Mouse (Mus musculus) naive thymus-derived CD4-positive, alpha-beta T cell, adult 2 months (primary cell): ENCODE measurements around the gene Tdrd3.

Experiments
- DNase-seq: peaks from one replicate; pipeline ENCODE4 v3.0.0-alpha.2; 2011; ENCODE audit warnings: low read depth

Tdrd3 gene

DNA sequence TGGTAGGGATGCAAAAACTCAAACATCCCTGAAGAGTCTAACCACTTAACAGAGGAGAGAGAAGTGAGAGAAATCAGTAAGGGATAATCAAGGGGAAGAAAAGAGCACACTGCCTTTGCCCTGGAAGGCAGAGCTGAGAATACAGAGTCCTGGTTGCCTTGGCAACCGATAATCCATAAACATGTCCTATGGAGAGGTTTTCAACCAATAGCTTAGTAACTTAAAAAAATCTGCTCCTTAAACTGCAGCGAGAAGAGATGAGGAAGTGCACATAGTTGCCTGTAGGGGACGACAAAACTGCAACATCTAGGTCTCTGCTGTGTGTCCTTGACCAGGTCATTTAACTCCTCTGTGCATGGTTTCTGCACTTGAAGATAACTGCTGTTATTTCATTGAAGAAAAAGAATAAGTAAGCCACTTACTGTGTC lies 150.6 kb downstream of the Tdrd3 start:
- no peak for DNase-seq

DNA sequence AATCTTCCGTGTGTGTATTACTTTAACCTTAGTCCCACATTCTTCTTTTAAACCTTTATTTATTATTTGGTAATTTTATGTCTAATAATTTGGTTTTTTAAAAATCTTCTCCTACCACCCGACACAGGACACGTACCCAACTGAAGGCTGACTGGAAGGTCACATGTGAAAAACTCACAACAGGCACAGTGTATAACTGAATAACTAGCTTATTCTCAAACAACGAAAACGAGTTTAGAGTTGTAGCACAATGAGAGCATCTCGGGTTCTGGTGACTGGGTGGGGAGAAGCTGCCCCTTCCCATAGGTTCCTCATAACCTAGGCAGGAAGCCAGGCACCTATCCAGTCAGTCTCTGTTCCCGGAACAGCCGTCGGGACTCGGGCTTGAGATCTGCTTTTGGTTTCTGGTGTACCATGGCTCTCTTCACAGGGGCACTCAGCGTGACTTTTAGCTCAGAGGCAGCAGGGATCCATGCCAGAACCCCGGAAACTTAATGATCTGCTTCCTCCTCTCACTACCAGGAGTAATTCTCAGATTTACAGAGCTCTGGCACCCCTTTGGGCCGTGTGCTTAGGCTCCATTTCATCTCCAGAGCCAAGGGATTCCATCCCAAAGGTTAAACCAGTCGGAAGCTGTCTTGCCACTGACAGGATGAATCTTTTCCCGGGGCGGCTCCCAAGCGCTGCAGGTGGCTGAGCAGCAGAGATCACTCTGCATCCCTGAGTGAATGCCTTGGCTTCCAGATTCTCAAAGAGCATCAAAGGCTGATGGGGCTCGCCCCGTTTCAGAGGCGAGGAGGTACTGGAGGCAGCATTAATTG lies 151.4 kb downstream of the Tdrd3 start:
- DNase-seq, result no peak

DNA sequence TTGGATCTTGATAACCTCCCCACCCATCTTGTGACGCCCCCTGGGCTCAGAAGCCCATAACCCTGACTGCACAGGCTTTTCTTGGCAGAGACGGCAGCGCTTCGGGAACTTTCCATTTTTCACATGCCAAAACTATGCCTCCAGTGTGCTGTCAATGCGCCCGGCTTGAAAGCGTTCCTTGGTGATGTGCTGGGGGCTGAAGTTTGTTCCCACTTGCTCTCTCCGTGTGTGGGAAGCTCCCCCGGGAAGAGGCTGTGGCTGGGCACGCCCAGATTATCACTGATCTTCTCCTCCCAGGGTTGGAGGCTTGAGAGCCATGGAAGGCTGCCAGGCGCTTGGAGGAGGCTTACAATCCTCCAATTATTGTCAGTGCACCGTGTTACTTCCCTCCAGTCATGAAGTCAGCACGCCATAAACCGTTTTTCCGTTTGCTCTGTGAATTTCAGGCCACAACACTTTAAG lies 152.0 kb downstream of the Tdrd3 start:
- DNase-seq, result no peak

DNA sequence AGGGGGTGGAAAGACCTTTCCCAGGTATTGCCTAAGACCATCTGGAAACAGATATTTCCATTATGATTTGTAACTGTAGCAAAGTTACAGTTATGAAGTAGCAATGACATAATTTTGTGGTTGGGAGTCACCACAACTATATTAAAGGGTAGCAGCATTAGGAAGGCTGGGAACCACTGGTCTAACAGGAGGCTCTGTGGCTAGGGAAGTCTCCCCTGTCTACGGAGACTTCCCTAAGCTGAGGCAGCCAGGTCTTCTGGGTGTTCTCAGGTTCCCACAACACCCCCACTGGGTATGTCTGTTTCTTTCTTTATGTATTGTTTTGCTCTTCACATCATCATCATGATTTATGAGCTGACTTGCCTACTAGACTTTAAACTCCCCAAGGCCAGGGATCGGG lies 153.0 kb downstream of the Tdrd3 start:
- no peak for DNase-seq

DNA sequence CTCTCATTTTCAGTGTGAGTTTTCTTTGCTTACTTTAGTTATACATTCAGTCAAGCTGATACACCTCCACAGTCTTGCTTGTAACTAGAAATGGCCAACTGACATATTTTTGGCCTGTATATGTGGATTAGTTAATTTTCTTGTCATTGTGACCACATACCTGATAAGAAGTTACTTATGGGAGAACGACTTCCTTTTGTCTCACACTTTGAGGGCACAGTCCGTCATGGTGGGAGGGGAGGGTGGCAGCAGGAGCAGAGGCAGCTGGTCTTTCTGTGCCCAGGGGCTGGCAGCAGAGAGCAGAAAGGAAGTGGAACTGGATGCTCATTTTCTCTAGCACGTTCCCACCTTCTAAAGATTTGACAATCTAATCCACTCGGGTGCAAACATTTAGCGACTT lies 156.0 kb downstream of the Tdrd3 start:
- no peak for DNase-seq

DNA sequence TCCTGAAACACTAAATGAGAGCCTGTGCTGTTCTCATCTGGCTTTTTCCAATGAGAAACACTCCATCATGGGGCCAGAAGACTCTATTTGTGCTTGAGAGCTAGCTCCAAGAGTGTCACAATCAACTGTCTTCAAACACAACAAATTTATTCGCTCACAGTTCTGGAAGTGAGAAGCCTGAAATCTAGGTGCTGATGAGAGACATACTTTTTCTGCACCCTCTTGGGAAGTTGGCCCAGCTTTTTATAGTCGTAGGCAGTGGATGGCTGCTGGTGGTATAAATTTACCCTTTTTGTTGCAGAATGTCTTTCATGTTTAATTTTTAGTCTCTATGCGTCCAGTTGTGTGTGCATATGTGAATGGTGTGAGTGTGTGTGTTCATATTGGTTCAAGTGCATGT lies 166.2 kb downstream of the Tdrd3 start:
- DNase-seq, result no peak
